Mouse (Mus musculus): ENCODE results near the gene Afm. TPM values are rescaled to one million over a fixed set of nuclear protein-coding genes. Genes with fewer than 3 reads are reported as not detected.

The Afm gene
- polyA plus RNA-seq, 1 experiment from 2014 or later = not detected

Other genes with a start within 250 kb of the Afm start
- gene Ankrd17, start 152.4 kb upstream of the Afm start, polyA plus RNA-seq (2014; fragmentation: Nextera tagmentation; extraction: Ambion mirVana) = 24.2 and 26.8 TPM in 2 replicates
- gene Gm9958, start 151.7 kb upstream of the Afm start, polyA plus RNA-seq (2014; fragmentation: Nextera tagmentation; extraction: Ambion mirVana) = 2.0 and 3.4 TPM in 2 replicates
- 3.2 and 18.6 TPM in 2 replicates for gene Alb, start 58.0 kb upstream of the Afm start, polyA plus RNA-seq (2014; fragmentation: Nextera tagmentation; extraction: Ambion mirVana)
- 22.5 and 142 TPM in 2 replicates for gene Afp, start 28.2 kb upstream of the Afm start, polyA plus RNA-seq (2014; fragmentation: Nextera tagmentation; extraction: Ambion mirVana)
- not detected in 2 replicates for gene 5830473C10Rik, start 42.2 kb downstream of the Afm start, polyA plus RNA-seq (2014; fragmentation: Nextera tagmentation; extraction: Ambion mirVana)
- gene Rassf6, start 121.7 kb downstream of the Afm start, polyA plus RNA-seq (2014; fragmentation: Nextera tagmentation; extraction: Ambion mirVana) = 0.29 and 0.49 TPM in 2 replicates
- 0.51 and 0.53 TPM in 2 replicates for gene Cxcl5, start 240.4 kb downstream of the Afm start, polyA plus RNA-seq (2014; fragmentation: Nextera tagmentation; extraction: Ambion mirVana)
- 28.8 and 32.8 TPM in 2 replicates for gene Ppbp, start 249.6 kb downstream of the Afm start, polyA plus RNA-seq (2014; fragmentation: Nextera tagmentation; extraction: Ambion mirVana)

Data from heart, embryonic 11.5 days (tissue).